Mouse (Mus musculus): ENCODE data around the gene Ccm2l. TPM values are rescaled to one million over a fixed set of nuclear protein-coding genes. Genes with fewer than 3 reads are reported as not detected.

Gene Ccm2l
- polyA plus RNA-seq, 1 experiment from 2014 or later = 1.2 TPM

DNA sequence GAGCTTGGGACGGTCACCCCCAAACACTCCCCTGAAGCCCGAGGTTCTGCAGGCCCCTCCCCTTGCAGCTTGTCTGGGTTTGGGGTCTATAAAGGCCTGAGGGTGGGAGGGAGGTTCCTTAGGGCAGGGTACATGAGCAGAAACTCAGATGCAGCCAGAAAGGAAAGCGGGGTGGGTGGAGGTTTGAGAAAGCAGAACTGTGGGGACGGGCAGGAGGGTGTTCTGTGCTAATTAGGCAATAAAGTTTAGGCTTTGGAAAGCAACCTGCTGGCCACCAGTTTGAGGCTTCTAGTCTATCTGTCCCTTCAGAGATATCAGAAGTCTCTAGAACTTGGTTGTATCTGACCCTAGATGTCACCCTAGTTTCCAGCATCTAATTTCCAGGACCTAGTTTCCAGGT lies 7.4 kb upstream of the Ccm2l start:
- DNase-seq (ENCODE audit: low spot score) = no peak
- Histone ChIP-seq H3K36me3 (peaks cover 7% of the 10 kb centered on the region; the same call in 1 of the 2 replicates), H3K27ac (replicated peaks) (no peak overlapping the region), H3K4me1 (peaks cover under 1% of the 10 kb centered on the region; the same call in 1 of the 2 replicates), H3K27me3 (ENCODE audit: low read depth, poor library complexity, severe bottlenecking) (peaks cover 14% of the 10 kb centered on the region), H3K4me3 (no peak overlapping the region), H3K9me3 (replicated peaks) (no peaks in the 10 kb centered on the region)
- 80% methylated on average over 4 of the region's 4 CpGs for WGBS

DNA sequence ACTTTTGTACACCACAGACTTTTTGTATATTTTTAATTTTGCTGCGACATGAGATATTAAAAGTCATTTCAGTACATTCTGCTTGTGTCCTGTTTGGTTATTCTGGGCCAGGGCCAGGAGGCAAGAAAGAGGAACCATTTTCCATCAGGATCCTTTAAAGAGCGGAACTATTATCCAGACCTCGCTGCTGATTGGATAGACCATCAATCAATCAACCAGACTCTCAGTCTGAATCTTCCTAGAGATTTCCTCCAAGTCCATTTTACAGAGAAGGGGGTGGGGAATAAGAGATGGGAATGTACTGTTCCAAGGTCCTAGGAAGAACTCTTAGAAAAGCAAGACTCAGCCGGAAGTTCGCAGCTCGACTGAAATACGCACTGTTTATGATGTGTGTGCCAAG lies 5.5 kb upstream of the Ccm2l start:
- H3K9me3 ChIP-seq (replicated peaks) = no peaks in the 10 kb centered on the region
- no peak for DNase-seq (ENCODE audit: low spot score)
- 91% methylated on average over 7 of the region's 7 CpGs for WGBS

DNA sequence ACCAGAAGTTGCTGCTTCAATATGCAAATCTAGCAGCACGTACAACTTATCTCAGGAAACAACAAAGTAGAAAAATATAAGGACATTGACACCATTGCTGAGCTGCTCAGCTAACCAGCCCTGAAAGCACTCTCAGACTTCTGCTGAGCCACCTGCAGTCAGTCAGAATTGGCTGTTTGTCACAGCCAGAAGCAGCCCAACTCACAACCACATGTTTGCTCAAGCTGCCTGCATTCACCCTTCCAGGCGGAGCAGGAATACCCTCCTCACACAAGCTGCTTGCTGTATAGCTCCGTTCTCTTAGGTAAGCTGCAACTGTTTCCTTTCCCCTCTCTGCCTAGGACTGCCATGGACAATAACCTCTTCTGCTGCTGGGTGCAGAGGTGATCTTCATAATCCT lies 2.4 kb upstream of the Ccm2l start:
- Histone ChIP-seq H3K36me3 (no peaks in the 10 kb centered on the region), H3K4me1 (peaks cover 6% of the 10 kb centered on the region), H3K4me3 (no peak overlapping the region), H3K27me3 (ENCODE audit: low read depth, poor library complexity, severe bottlenecking) (peaks cover 25% of the 10 kb centered on the region; the same call in 1 of the 2 replicates), H3K27ac (replicated peaks) (no peak overlapping the region), H3K9me3 (replicated peaks) (no peaks in the 10 kb centered on the region)
- WGBS = 62% methylated on average over 3 of the region's 3 CpGs
- no peak for DNase-seq (ENCODE audit: low spot score)

More for the DNA sequence above, 5.5 kb upstream of the Ccm2l start:
- Histone ChIP-seq H3K27ac (replicated peaks) (no peak overlapping the region), H3K36me3 (no peaks in the 10 kb centered on the region), H3K27me3 (ENCODE audit: low read depth, poor library complexity, severe bottlenecking) (no peaks in the 10 kb centered on the region), H3K4me3 (no peak overlapping the region), H3K4me1 (peaks cover 6% of the 10 kb centered on the region)

DNA sequence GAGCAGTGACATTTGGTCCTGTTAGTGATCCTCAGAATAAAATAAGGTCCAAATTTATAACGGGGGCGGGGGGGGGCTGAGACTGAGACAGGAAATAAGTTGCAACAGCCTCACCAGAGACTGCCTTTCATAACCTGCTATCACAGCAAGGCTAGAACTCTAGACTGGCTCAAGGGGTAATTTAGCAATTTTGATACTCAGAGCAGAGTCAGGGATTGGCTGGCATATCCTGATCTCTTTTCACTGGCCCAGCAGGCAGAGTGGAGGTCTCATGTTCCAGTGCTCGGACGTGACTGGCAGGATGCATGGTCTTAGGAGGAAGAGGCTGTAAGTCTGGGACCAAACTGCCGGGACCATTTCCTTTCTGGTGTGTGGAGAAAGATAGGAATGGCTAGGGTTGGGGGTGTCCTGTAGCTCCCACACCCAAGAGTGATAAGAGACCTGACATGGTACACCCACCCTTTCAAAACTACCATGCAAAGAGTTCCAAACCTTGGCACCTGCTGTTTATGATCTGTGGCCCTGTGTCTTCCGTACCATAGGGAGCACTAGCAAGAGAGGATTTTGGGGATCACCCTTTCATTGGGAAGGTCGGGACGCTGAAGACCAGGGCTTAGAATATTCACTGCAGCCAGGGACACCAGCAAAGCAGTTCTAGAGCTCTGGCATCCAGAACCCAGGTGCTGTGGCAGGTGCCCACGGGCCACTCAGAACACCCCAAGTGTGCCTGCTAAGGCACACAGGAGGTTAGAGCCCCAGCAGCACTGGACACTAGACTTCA lies 1.4 kb upstream of the Ccm2l start:
- peaks cover 6% of the 10 kb centered on the region for H3K4me1 ChIP-seq
- no peaks in the 10 kb centered on the region for H3K9me3 ChIP-seq (replicated peaks)
- 74% methylated on average over 9 of the region's 9 CpGs for WGBS
- H3K36me3 ChIP-seq = no peaks in the 10 kb centered on the region
- no peak overlapping the region for H3K4me3 ChIP-seq
- no peak overlapping the region for H3K27ac ChIP-seq (replicated peaks)
- peaks cover 35% of the 10 kb centered on the region for H3K27me3 ChIP-seq (ENCODE audit: low read depth, poor library complexity, severe bottlenecking)
- no peak for DNase-seq (ENCODE audit: low spot score)

DNA sequence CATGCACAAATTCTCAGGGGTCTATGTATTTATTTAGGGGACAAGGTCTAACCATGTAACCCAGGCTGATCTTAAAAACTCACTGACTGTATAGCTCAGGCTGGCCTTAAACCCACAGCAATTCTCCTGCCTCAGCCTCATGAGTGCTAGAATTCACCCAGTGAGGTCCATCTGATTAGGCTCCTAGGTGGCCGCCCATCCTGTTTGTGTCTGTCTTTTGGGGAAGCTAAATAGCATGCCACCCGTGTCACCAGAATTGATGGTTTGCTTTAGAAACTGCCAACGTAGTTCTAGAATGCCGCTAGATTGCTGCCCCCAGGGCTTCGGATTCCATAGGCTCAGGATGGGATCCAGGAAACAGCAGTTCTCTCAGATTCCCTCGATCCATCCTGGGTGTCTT lies 1.2 kb downstream of the Ccm2l start:
- DNase-seq (ENCODE audit: low spot score) = no peak
- Histone ChIP-seq H3K9me3 (replicated peaks) (no peaks in the 10 kb centered on the region), H3K36me3 (no peaks in the 10 kb centered on the region), H3K4me3 (no peak overlapping the region), H3K27me3 (ENCODE audit: low read depth, poor library complexity, severe bottlenecking) (peaks cover 61% of the 10 kb centered on the region), H3K27ac (replicated peaks) (no peak overlapping the region), H3K4me1 (peaks cover 12% of the 10 kb centered on the region)
- 59% methylated on average over 6 of the region's 6 CpGs for WGBS

DNA sequence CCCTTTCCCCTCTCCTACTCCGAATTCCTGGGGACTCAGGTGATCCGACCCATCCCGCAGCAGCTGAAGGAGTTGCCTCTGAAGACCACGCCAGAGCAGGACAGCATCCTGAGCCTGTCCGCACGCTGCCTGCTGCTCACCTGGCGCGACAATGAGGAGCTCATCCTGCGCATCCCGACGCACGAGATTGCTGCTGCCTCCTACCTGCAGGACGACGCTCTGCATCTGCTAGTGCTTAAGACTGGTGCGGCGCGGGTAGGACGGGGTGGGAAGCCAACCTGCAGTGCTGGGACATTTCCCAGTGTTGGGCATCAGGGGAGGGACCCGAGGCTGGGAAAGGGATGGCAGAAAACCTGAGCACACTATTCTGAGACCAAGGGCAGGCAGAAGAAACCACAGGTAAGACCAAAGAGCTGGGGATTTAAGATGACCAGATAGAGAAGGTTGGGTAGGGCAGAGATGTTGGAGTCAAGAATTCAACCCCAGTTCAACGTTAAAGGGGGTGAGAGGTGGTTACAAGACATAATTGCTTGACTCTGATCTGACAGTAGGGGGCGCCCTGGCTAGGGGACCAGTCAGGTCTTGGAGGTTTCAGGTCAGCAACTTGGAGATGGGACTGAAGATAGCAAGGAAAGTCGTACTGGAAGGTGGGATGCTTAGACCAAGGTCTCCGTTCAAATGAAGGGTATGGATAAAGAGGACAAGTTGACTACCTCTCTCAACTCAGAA lies 5.2 kb downstream of the Ccm2l start:
- Histone ChIP-seq H3K9me3 (replicated peaks) (no peaks in the 10 kb centered on the region), H3K27ac (replicated peaks) (no peak overlapping the region), H3K4me3 (0 out of 2 replicates have a peak overlapping the region, but pooled peaks have one; percentile 53), H3K27me3 (ENCODE audit: low read depth, poor library complexity, severe bottlenecking) (peaks cover 89% of the 10 kb centered on the region), H3K36me3 (no peaks in the 10 kb centered on the region), H3K4me1 (peaks cover 12% of the 10 kb centered on the region)
- WGBS = 7% methylated on average over 23 of the region's 23 CpGs
- peak; percentile 43 for DNase-seq (ENCODE audit: low spot score)

DNA sequence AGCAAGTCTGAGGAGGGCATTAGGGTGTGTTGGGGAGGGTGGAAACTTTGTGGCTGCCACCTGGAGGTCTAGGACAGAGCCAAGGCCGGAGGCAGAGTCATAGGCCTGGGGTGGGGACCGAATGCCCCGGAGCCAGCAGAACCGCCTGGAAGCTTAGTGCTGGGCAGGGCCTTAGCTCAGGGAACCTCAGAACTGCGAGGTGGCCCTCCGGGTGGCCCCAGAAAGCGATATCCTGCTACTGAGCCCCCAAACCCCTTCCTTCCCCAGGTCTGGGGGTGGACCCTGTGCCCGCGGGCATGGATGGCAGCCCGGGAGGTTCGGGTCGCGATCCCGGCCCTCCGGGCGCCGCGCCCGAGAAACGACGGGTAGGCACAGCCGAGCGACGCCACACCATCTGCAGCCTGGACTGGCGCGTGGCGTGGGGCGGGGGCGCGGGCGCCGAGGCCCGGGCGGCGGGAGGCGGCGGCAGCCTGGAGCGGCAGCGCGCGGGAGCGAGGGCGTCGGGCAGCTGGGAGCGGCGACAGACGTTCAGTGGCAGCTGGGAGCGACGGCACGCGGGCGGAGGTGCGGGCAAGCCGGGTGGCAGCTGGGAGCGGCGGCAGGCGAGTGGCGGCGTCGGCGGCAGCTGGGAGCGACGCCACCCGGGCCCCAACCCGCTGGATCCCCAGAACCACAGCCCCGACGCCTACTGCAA lies 5.9 kb downstream of the Ccm2l start:
- DNase-seq (ENCODE audit: low spot score) = peak; percentile 32
- no peaks in the 10 kb centered on the region for H3K36me3 ChIP-seq
- H3K4me1 ChIP-seq = peaks cover 19% of the 10 kb centered on the region
- H3K27me3 ChIP-seq (ENCODE audit: low read depth, poor library complexity, severe bottlenecking) = peaks cover 83% of the 10 kb centered on the region
- peak overlapping the region; percentile 61 for H3K27ac ChIP-seq (replicated peaks)
- H3K9me3 ChIP-seq (replicated peaks) = no peaks in the 10 kb centered on the region
- H3K4me3 ChIP-seq = peak overlapping the region; percentile 53
- WGBS = 9% methylated on average over 67 of the region's 67 CpGs

DNA sequence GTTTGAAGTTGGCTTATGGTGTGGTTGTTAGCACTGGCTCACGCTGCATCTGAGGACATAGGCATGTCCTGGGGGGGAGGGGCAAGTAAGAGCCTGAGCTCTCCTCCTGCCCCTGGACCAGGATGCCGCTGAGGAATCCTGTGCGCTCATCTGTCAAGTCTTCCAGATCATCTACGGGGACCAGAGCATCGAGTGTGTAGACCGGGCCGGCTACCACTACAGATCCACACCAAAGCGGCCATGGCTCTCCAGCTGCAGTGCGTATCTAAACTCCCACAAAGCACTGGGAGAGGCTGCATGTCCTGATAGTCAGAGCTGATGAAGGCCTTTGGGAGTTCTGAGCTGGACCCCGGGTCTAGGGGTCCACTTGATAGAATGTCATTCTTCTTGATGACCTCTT lies 8.9 kb downstream of the Ccm2l start:
- Histone ChIP-seq H3K4me1 (peaks cover 32% of the 10 kb centered on the region), H3K27me3 (ENCODE audit: low read depth, poor library complexity, severe bottlenecking) (peaks cover 60% of the 10 kb centered on the region)
- 89% methylated on average over 10 of the region's 10 CpGs for WGBS

DNA sequence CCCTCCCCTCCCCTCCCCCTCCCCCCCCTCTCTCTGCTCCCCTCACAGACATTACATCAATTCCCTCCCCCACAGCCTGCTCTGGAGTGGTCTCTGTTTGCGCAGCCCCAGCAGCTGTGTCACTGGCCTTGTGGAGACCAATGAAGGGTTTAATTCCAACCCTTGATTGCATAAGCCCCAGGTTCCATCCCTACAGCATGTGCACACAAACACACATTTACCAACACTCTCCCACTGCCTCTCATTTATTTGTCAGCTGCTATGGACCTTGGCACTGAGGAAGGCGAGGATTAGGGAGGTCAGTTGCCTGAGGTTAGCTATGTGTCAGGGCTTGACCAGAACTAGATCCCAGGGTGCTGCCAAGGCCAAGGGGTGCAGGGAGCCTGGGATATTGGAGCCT lies 10.2 kb downstream of the Ccm2l start:
- no peak for DNase-seq (ENCODE audit: low spot score)
- H3K27me3 ChIP-seq (ENCODE audit: low read depth, poor library complexity, severe bottlenecking) = peaks cover 47% of the 10 kb centered on the region
- peaks cover 34% of the 10 kb centered on the region for H3K4me1 ChIP-seq
- no peaks in the 10 kb centered on the region for H3K9me3 ChIP-seq (replicated peaks)
- WGBS = 56% methylated on average over 2 of the region's 2 CpGs
- peak overlapping the region; percentile 55 for H3K27ac ChIP-seq (replicated peaks)
- H3K4me3 ChIP-seq = no peak overlapping the region
- no peaks in the 10 kb centered on the region for H3K36me3 ChIP-seq

More for the DNA sequence above, 8.9 kb downstream of the Ccm2l start:
- Histone ChIP-seq H3K27ac (replicated peaks) (no peak overlapping the region), H3K9me3 (replicated peaks) (no peaks in the 10 kb centered on the region), H3K36me3 (no peaks in the 10 kb centered on the region), H3K4me3 (no peak overlapping the region)
- no peak for DNase-seq (ENCODE audit: low spot score)

DNA sequence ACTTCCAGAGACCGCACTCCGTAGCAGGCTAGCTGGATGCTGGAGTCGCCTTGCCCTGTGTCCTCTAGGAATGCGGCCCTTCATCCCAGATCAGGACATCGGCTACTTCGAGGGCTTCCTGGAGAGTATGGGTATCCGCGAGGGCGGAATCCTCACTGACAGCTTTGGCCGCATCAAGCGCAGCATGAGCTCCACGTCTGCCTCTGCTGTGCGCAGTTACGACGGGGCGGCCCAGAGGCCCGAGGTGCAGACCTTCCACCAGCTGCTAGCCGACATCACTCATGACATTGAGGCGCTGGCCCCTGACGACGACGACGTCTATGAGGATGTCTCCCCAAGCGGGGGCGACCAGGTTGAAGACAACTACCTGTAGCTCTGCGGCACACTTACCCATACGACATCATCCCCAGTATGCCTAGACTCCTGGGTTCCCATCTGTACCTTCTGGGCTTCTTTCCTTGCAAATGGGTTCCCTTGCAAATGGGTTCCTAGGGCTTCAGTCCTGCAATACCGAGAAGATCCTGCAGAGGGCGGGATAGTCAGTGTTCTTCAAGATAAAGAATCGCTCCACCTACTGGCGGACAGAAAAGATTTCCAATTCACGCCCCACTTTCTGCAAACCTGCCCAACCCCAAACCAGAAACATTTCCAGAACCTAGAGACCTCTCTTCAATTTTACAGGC lies 15.2 kb downstream of the Ccm2l start:
- Histone ChIP-seq H3K27ac (replicated peaks) (no peak overlapping the region), H3K4me1 (peaks cover 23% of the 10 kb centered on the region), H3K36me3 (no peaks in the 10 kb centered on the region), H3K4me3 (no peak overlapping the region), H3K27me3 (ENCODE audit: low read depth, poor library complexity, severe bottlenecking) (peaks cover 5% of the 10 kb centered on the region; the same call in 1 of the 2 replicates), H3K9me3 (replicated peaks) (no peaks in the 10 kb centered on the region)
- WGBS = 30% methylated on average over 32 of the region's 32 CpGs
- peak; percentile 85 for DNase-seq (ENCODE audit: low spot score)

DNA sequence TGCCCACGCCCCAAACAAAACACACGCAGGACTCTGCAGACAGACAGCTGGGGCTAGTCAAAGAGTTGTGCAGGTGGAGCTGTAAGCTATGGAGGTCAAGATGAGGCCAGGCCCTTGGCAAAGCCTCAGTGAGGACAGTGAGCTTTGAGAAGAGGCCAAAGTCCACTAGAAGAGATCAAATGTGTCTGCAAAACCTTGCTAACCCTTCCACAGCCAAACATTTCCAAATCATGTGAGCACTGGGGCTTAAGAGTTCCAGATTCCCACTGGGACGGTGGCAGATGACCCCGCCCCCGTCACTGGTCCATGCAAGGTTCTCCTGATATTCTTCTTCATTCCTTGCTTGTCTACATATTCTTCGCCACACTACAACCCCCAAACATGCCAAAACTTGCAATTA lies 16.1 kb downstream of the Ccm2l start:
- H3K4me1 ChIP-seq = peaks cover 15% of the 10 kb centered on the region
- WGBS = 86% methylated on average over 6 of the region's 6 CpGs
- H3K4me3 ChIP-seq = no peak overlapping the region
- H3K27ac ChIP-seq (replicated peaks) = no peak overlapping the region
- no peaks in the 10 kb centered on the region for H3K9me3 ChIP-seq (replicated peaks)
- no peaks in the 10 kb centered on the region for H3K36me3 ChIP-seq
- H3K27me3 ChIP-seq (ENCODE audit: low read depth, poor library complexity, severe bottlenecking) = peaks cover 5% of the 10 kb centered on the region; the same call in 1 of the 2 replicates
- no peak for DNase-seq (ENCODE audit: low spot score)

DNA sequence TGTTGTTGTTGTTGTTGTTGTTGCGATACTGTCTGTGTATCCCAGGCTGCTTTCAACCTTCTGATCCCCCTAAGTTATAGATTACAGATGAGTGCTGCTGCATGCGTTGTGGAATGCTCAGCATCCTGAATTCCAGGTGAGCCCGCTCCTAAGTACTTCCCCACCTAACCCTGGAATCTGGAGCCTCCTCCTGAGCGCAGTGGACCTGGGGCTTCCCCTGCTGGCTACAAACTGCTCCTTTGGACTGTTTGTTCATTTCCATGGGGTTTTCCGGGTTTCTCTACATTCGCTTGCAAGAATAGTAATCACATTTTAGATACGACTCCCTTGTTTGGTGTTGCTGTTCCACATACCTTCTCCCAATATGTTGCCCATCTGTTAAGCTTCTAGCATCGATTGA lies 17.5 kb downstream of the Ccm2l start:
- WGBS = 84% methylated on average over 8 of the region's 8 CpGs
- peaks cover 5% of the 10 kb centered on the region; the same call in 1 of the 2 replicates for H3K27me3 ChIP-seq (ENCODE audit: low read depth, poor library complexity, severe bottlenecking)
- H3K27ac ChIP-seq (replicated peaks) = no peak overlapping the region
- no peaks in the 10 kb centered on the region for H3K9me3 ChIP-seq (replicated peaks)
- no peak for DNase-seq (ENCODE audit: low spot score)
- H3K36me3 ChIP-seq = no peaks in the 10 kb centered on the region
- no peak overlapping the region for H3K4me3 ChIP-seq
- H3K4me1 ChIP-seq = peaks cover 7% of the 10 kb centered on the region; the same call in 1 of the 2 replicates
